Mouse (Mus musculus) hindbrain, embryonic 14.5 days (tissue): ENCODE results near the gene Zfp618. TPM values are rescaled to one million over a fixed set of nuclear protein-coding genes. Genes with fewer than 3 reads are reported as not detected.

Experiments used
- ATAC-seq: fragments of 200-750 bp; cut with Nextera tagmentation; 2 replicates; pipeline ENCODE4 v1.8.0; 2017; ENCODE audit warnings: moderate number of reproducible peaks, mild to moderate bottlenecking, moderate TSS enrichment, moderate library complexity; ENCODE audit not compliant: low FRiP score
- DNase-seq: peaks from one replicate; pipeline ENCODE4 v3.0.0-alpha.2; 2015; ENCODE audit warnings: low spot score
- H3K27ac ChIP-seq: fragments of 300-500 bp; sonication (generic); 2 replicates; pipeline ENCODE4 v1.5.1; 2014; ENCODE audit warnings: mild to moderate bottlenecking, moderate library complexity
- H3K27me3 ChIP-seq: fragments of 300-500 bp; sonication (generic); 2 replicates; pipeline ENCODE4 v1.6.1; 2014; ENCODE audit warnings: mild to moderate bottlenecking, low read length, mixed read lengths; ENCODE audit not compliant: control insufficient read depth, insufficient read depth
- H3K36me3 ChIP-seq: fragments of 300-500 bp; sonication (generic); replicated peaks from 2 replicates; pipeline ENCODE4 v1.6.1; 2014; ENCODE audit not compliant: control insufficient read depth, insufficient read depth
- H3K4me1 ChIP-seq: fragments of 300-500 bp; sonication (generic); replicated peaks from 2 replicates; pipeline ENCODE4 v1.6.1; 2014; ENCODE audit warnings: antibody characterized with exemption, low read length, mixed read lengths; ENCODE audit not compliant: control insufficient read depth, insufficient read depth
- H3K4me2 ChIP-seq: fragments of 300-500 bp; sonication (generic); replicated peaks from 2 replicates; pipeline ENCODE4 v1.6.1; 2014; ENCODE audit warnings: mild to moderate bottlenecking, moderate library complexity
- H3K4me3 ChIP-seq: fragments of 300-500 bp; sonication (generic); replicated peaks from 2 replicates; pipeline ENCODE4 v1.5.1; 2014; ENCODE audit warnings: mild to moderate bottlenecking, low read length
- H3K9ac ChIP-seq: fragments of 300-500 bp; sonication (generic); 2 replicates; pipeline ENCODE4 v1.6.1; 2014
- H3K9me3 ChIP-seq: fragments of 300-500 bp; sonication (generic); 2 replicates; pipeline ENCODE4 v1.6.1; 2016; ENCODE audit warnings: low read length; ENCODE audit not compliant: control insufficient read depth
- WGBS: fragments of 180-500 bp; shearing (Covaris S2); extraction: QIAGEN DNeasy Blood & Tissue Kit; methylation state at CpG from one replicate; pipeline ENCODE4 v1.1.7; 2014; 5-methylcytosine and 5-hydroxymethylcytosine counted together
- polyA plus RNA-seq: library from polyadenylated mRNA; unstranded; fragments of >200 nt; fragmentation: Nextera tagmentation; extraction: Ambion mirVana; gene quantifications from 2 replicates; pipeline ENCODE4 v1.2.1, GENCODE M21; 2014

Gene Zfp618
- polyA plus RNA-seq, 1 experiment from 2014 or later, result 37.0 TPM

- no peak overlapping the region for H3K9ac ChIP-seq
- 94% methylated on average over 5 of the region's 5 CpGs for WGBS
- H3K36me3 ChIP-seq, result no peaks in the 10 kb centered on the region
- no peaks in the 10 kb centered on the region for H3K9me3 ChIP-seq
- no peak overlapping the region for H3K27ac ChIP-seq
- DNase-seq (no peak), ATAC-seq (no peak)
- H3K27me3 ChIP-seq, result no peaks in the 10 kb centered on the region
- no peak overlapping the region for H3K4me3 ChIP-seq
- H3K4me1 ChIP-seq, result peaks cover 54% of the 10 kb centered on the region
- H3K4me2 ChIP-seq, result no peak overlapping the region
Observed at GRCm38 (mm10) chr4:62969526-62969925, 4.2 kb downstream of the Zfp618 start.

GRCm38 (mm10) chr4:62971991-62972390 lies 6.6 kb downstream of the Zfp618 start:
- H3K4me1 ChIP-seq, result peaks cover 56% of the 10 kb centered on the region
- 82% methylated on average over 1 of the region's 1 CpGs for WGBS
- H3K4me2 ChIP-seq, result no peak overlapping the region
- H3K27ac ChIP-seq, result no peak overlapping the region
- H3K4me3 ChIP-seq, result no peak overlapping the region
- no peaks in the 10 kb centered on the region for H3K9me3 ChIP-seq
- no peaks in the 10 kb centered on the region for H3K36me3 ChIP-seq
- DNase-seq, result no peak
- no peak overlapping the region for H3K9ac ChIP-seq
- ATAC-seq, result no peak
- H3K27me3 ChIP-seq, result no peaks in the 10 kb centered on the region

GRCm38 (mm10) chr4:62973086-62973485 lies 7.7 kb downstream of the Zfp618 start:
- Histone ChIP-seq H3K9ac (no peak overlapping the region), H3K27ac (no peak overlapping the region), H3K9me3 (no peaks in the 10 kb centered on the region), H3K36me3 (no peaks in the 10 kb centered on the region), H3K4me2 (no peak overlapping the region), H3K27me3 (no peaks in the 10 kb centered on the region), H3K4me3 (no peak overlapping the region), H3K4me1 (peaks cover 51% of the 10 kb centered on the region)
- DNase-seq (no peak), ATAC-seq (no peak)
- WGBS, result 67% methylated on average over 3 of the region's 3 CpGs

GRCm38 (mm10) chr4:62974901-62975300 lies 9.5 kb downstream of the Zfp618 start:
- ATAC-seq, result no peak
- Histone ChIP-seq H3K27ac (no peak overlapping the region), H3K9ac (no peak overlapping the region), H3K27me3 (no peaks in the 10 kb centered on the region), H3K36me3 (no peaks in the 10 kb centered on the region), H3K4me3 (no peak overlapping the region), H3K4me1 (peaks cover 48% of the 10 kb centered on the region), H3K9me3 (no peaks in the 10 kb centered on the region), H3K4me2 (no peak overlapping the region)
- 88% methylated on average over 2 of the region's 2 CpGs for WGBS
- DNase-seq, result no peak

- Histone ChIP-seq H3K4me3 (no peak overlapping the region), H3K9ac (no peak overlapping the region), H3K4me2 (no peak overlapping the region), H3K9me3 (no peaks in the 10 kb centered on the region), H3K27ac (no peak overlapping the region), H3K27me3 (no peaks in the 10 kb centered on the region), H3K4me1 (peaks cover 45% of the 10 kb centered on the region), H3K36me3 (no peaks in the 10 kb centered on the region)
- DNase-seq (no peak), ATAC-seq (no peak)
- WGBS, result 81% methylated on average over 6 of the region's 6 CpGs
Observed at GRCm38 (mm10) chr4:62975541-62975940, 10.2 kb downstream of the Zfp618 start.

GRCm38 (mm10) chr4:62977454-62977853 lies 12.1 kb downstream of the Zfp618 start:
- ATAC-seq (no peak), DNase-seq (no peak)
- Histone ChIP-seq H3K4me3 (no peak overlapping the region), H3K27ac (no peak overlapping the region), H3K4me1 (peaks cover 33% of the 10 kb centered on the region), H3K36me3 (no peaks in the 10 kb centered on the region), H3K27me3 (no peaks in the 10 kb centered on the region), H3K9me3 (no peaks in the 10 kb centered on the region), H3K9ac (no peak overlapping the region), H3K4me2 (no peak overlapping the region)
- WGBS, result 85% methylated on average over 6 of the region's 6 CpGs

GRCm38 (mm10) chr4:62978501-62978911 lies 13.1 kb downstream of the Zfp618 start:
- H3K9me3 ChIP-seq, result no peaks in the 10 kb centered on the region
- H3K4me2 ChIP-seq, result no peak overlapping the region; the same call in 1 of the 2 replicates
- DNase-seq (no peak), ATAC-seq (peak; percentile 73)
- 28% methylated on average over 10 of the region's 10 CpGs for WGBS
- no peaks in the 10 kb centered on the region for H3K27me3 ChIP-seq
- H3K4me3 ChIP-seq, result no peak overlapping the region
- H3K4me1 ChIP-seq, result peaks cover 26% of the 10 kb centered on the region
- H3K9ac ChIP-seq, result no peak overlapping the region
- H3K27ac ChIP-seq, result peak overlapping the region; percentile 28
- H3K36me3 ChIP-seq, result no peaks in the 10 kb centered on the region

GRCm38 (mm10) chr4:62981572-62981971 lies 16.2 kb downstream of the Zfp618 start:
- H3K9me3 ChIP-seq, result no peaks in the 10 kb centered on the region
- no peak overlapping the region for H3K4me3 ChIP-seq
- no peaks in the 10 kb centered on the region for H3K36me3 ChIP-seq
- no peaks in the 10 kb centered on the region for H3K27me3 ChIP-seq
- H3K4me1 ChIP-seq, result peaks cover 16% of the 10 kb centered on the region
- no peak overlapping the region for H3K27ac ChIP-seq
- H3K9ac ChIP-seq, result no peak overlapping the region
- DNase-seq (no peak), ATAC-seq (no peak)
- WGBS, result 100% methylated on average over 2 of the region's 2 CpGs
- no peak overlapping the region for H3K4me2 ChIP-seq

- ATAC-seq (no peak), DNase-seq (no peak)
- Histone ChIP-seq H3K27ac (no peak overlapping the region), H3K4me1 (peaks cover 9% of the 10 kb centered on the region), H3K4me2 (no peak overlapping the region), H3K27me3 (no peaks in the 10 kb centered on the region), H3K9ac (no peak overlapping the region), H3K9me3 (no peaks in the 10 kb centered on the region), H3K4me3 (no peak overlapping the region), H3K36me3 (no peaks in the 10 kb centered on the region)
- 95% methylated on average over 5 of the region's 5 CpGs for WGBS
Observed at GRCm38 (mm10) chr4:62983556-62983955, 18.2 kb downstream of the Zfp618 start.

GRCm38 (mm10) chr4:62991336-62991735 lies 26.0 kb downstream of the Zfp618 start:
- H3K27ac ChIP-seq, result no peak overlapping the region
- peaks cover 5% of the 10 kb centered on the region; the same call in 1 of the 2 replicates for H3K9me3 ChIP-seq
- 0 out of 2 replicates have a peak, but pooled peaks cover 4% of the 10 kb centered on the region for H3K4me1 ChIP-seq
- no peak for ATAC-seq
- no peaks in the 10 kb centered on the region for H3K27me3 ChIP-seq
- no peaks in the 10 kb centered on the region for H3K36me3 ChIP-seq
- H3K4me2 ChIP-seq, result no peak overlapping the region
- 71% methylated on average over 11 of the region's 11 CpGs for WGBS
- H3K4me3 ChIP-seq, result no peak overlapping the region
- no peak for DNase-seq
- no peak overlapping the region for H3K9ac ChIP-seq
